Mouse (Mus musculus): ENCODE data around the gene Cep57l1. TPM values are rescaled to one million over a fixed set of nuclear protein-coding genes. Genes with fewer than 3 reads are reported as not detected.

Cep57l1 gene
- 6.3 and 7.0 TPM in 2 replicates for polyA plus RNA-seq (2015; fragmentation: Nextera tagmentation; extraction: Ambion mirVana)

DNA sequence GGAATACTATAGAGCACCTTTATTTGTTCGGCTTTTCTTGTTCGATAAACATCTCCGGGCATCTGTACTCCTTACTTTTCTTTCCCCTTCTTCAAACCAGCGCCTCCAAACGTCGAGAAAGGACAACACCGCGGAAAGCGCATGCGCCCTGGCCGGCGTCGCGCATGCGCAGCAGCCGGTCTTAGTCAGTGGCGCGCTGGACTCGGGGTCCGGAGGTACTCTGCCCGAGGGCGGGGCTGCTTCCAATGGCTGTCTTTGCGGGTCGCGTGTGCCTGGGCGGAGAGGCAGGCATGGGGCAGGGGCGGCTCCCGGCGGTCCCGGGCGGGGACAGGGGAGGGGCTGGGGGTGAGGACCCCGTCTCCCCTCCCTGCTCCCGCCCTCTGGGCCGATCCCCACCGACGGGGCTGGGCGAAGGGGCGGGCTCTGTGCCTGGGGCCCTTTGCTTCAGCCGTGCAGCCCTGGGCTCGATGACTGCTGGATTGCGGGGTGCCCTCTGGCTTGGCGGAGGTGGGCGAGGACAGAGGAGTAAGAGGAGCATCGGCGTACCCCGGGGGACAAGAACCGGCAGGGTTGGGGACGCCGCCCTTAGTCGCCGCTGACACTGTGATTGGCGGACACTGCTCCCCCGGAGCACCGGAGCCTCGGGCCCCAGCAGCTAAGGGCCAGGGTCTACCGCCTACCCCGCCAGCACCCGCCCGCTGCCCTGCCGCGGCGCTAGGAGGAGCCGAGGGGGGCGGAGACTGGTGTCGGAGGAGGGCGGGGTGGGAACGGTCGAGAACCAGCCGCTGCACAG is at the start of gene Cep57l1, which contains the start of gene Sesn1:
Gene Cep57l1, minus strand, starts transcription at position 101 of the 793 bp plus-strand sequence.
Gene Sesn1, plus strand, starts transcription at position 165 of the 793 bp plus-strand sequence.
- peak within 1 kb of the TSS; percentile 72 for H3K4me3 ChIP-seq (ENCODE audit: low read depth, low read length)
- H3K36me3 ChIP-seq (replicated peaks; ENCODE audit: insufficient read depth, low read length): no peaks in the 10 kb centered on the region
- no peaks in the 10 kb centered on the region for H3K27me3 ChIP-seq (ENCODE audit: insufficient read depth, low read length)
- DNase-seq (peak; percentile 93), ATAC-seq (peak; percentile 89)
- H3K27ac ChIP-seq (ENCODE audit: low read depth): peak within 1 kb of the TSS; percentile 96
- H3K9ac ChIP-seq (replicated peaks): peak within 1 kb of the TSS; percentile 74
- under 1% methylated on average over 69 of the region's 69 CpGs for WGBS (ENCODE audit: insufficient replicate concordance)
- H3K4me1 ChIP-seq (ENCODE audit: insufficient read depth): peaks cover 30% of the 10 kb centered on the region
- H3K4me2 ChIP-seq (ENCODE audit: low read depth, low read length): peak within 1 kb of the TSS; percentile 88
- no peak; the same call in 1 of the 2 replicates for TF ChIP-seq EP300 (IDR thresholded peaks at IDR 0.05; ENCODE audit: low read depth)
- TF ChIP-seq CTCF (IDR thresholded peaks at IDR 0.05; ENCODE audit: low read depth): peak; percentile 25; the same call in 1 of the 2 replicates
- no peaks in the 10 kb centered on the region for H3K9me3 ChIP-seq (ENCODE audit: low read length)

DNA sequence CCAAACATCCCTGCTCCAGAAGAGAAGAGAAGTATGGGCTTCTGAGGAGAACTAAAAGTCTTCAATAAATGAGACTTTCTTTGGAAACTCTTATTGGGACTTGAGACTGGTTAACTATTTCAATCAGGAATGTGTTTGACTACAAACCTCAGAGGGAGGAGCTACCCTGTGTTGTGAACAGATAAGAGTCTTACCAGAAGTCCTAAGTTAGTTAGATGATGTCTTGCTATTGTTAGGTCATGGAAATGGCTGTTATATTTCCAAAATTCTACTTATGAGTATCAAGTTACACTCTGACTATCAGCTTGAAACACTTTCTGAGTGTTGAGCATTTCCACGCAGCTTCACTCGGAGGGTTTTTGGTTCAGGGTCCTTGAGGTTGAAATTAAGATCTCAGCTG is 39.0 kb upstream of the Cep57l1 start:
- WGBS (ENCODE audit: insufficient replicate concordance): 65% methylated on average over 2 of the region's 2 CpGs
- ATAC-seq (no peak), DNase-seq (no peak)
- H3K4me2 ChIP-seq (ENCODE audit: low read depth, low read length): no peak overlapping the region
- peaks cover 2% of the 10 kb centered on the region; the same call in 1 of the 2 replicates for H3K36me3 ChIP-seq (replicated peaks; ENCODE audit: insufficient read depth, low read length)
- H3K27ac ChIP-seq (ENCODE audit: low read depth): no peak overlapping the region
- no peaks in the 10 kb centered on the region for H3K9me3 ChIP-seq (ENCODE audit: low read length)
- TF ChIP-seq CTCF (IDR thresholded peaks at IDR 0.05; ENCODE audit: low read depth) (no peak), EP300 (IDR thresholded peaks at IDR 0.05; ENCODE audit: low read depth) (no peak)
- H3K4me3 ChIP-seq (ENCODE audit: low read depth, low read length): no peak overlapping the region
- no peaks in the 10 kb centered on the region for H3K4me1 ChIP-seq (ENCODE audit: insufficient read depth)
- H3K9ac ChIP-seq (replicated peaks): no peak overlapping the region
- no peaks in the 10 kb centered on the region for H3K27me3 ChIP-seq (ENCODE audit: insufficient read depth, low read length)

DNA sequence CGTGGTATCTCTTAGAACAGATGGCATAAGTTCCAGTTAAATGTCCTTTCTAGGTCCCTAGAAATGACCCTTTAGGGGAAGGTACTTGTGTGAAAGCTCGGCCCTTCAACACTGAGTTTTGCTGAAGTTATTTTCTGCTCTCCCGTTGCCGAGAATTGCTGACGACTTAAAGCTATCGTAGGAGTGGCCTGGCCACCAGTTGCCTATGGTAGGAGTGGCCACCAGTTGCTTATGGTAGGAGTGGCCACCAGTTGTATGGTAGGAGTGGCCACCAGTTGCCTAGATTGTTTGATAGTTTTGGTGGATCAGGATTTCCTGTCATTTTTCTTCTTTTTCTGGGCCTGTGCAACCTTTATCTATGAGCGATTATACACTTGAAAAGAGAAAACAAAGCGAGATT is 38.1 kb upstream of the Cep57l1 start:
- H3K4me2 ChIP-seq (ENCODE audit: low read depth, low read length): no peak overlapping the region
- no peak overlapping the region for H3K4me3 ChIP-seq (ENCODE audit: low read depth, low read length)
- no peaks in the 10 kb centered on the region for H3K9me3 ChIP-seq (ENCODE audit: low read length)
- ATAC-seq (no peak), DNase-seq (no peak)
- no peak overlapping the region for H3K27ac ChIP-seq (ENCODE audit: low read depth)
- 86% methylated on average over 8 of the region's 8 CpGs for WGBS (ENCODE audit: insufficient replicate concordance)
- no peak for TF ChIP-seq CTCF (IDR thresholded peaks at IDR 0.05; ENCODE audit: low read depth)
- TF ChIP-seq EP300 (IDR thresholded peaks at IDR 0.05; ENCODE audit: low read depth): no peak
- no peaks in the 10 kb centered on the region for H3K4me1 ChIP-seq (ENCODE audit: insufficient read depth)
- H3K27me3 ChIP-seq (ENCODE audit: insufficient read depth, low read length): no peaks in the 10 kb centered on the region
- peaks cover 2% of the 10 kb centered on the region; the same call in 1 of the 2 replicates for H3K36me3 ChIP-seq (replicated peaks; ENCODE audit: insufficient read depth, low read length)
- no peak overlapping the region for H3K9ac ChIP-seq (replicated peaks)

DNA sequence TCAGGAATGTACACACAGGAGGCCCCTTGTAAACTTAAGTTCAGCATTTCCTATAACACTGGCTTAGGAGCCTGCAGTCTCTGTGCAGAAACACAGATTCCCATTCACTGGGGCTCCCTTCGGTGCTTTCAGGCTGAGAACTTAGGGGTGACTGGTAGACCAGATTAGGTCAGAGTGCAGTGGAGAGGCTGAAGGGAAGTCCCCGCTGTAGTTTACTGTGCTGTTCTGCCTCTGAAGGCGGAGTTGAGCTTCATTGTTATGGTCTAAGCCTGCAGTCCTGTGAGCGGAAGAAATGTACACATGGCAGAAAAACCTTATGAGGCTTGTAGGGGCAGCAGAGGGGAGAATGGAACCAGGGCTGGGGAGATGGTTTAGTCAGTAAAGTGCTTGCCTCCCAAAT is 29.2 kb upstream of the Cep57l1 start:
- no peaks in the 10 kb centered on the region for H3K27me3 ChIP-seq (ENCODE audit: insufficient read depth, low read length)
- TF ChIP-seq EP300 (IDR thresholded peaks at IDR 0.05; ENCODE audit: low read depth): no peak
- no peak for TF ChIP-seq CTCF (IDR thresholded peaks at IDR 0.05; ENCODE audit: low read depth)
- no peak overlapping the region for H3K27ac ChIP-seq (ENCODE audit: low read depth)
- WGBS (ENCODE audit: insufficient replicate concordance): 71% methylated on average over 4 of the region's 4 CpGs
- no peaks in the 10 kb centered on the region for H3K9me3 ChIP-seq (ENCODE audit: low read length)
- DNase-seq: no peak
- ATAC-seq: no peak
- H3K4me1 ChIP-seq (ENCODE audit: insufficient read depth): no peaks in the 10 kb centered on the region; the same call in 1 of the 2 replicates
- no peak overlapping the region for H3K4me2 ChIP-seq (ENCODE audit: low read depth, low read length)
- no peak overlapping the region for H3K4me3 ChIP-seq (ENCODE audit: low read depth, low read length)
- no peaks in the 10 kb centered on the region; the same call in 1 of the 2 replicates for H3K36me3 ChIP-seq (replicated peaks; ENCODE audit: insufficient read depth, low read length)
- H3K9ac ChIP-seq (replicated peaks): no peak overlapping the region

DNA sequence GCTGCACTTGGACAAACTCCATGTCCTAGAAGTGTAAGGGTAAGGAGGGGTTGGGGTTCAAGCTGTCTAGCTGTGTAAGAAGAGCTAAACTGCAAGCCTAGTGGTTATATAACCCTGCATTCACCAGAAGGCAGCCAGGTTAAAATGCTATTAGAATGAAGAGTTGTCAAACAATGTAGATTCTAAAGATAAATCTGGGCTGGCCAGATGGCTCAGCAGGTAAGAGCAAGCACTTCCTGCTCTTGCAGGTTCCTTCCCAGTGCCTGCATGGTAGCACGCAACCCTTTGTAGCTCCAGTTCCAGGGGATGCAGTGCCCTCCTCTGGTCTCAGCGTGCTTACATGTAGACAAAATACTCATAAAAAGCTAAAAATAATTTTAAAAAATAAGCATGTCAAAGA is 24.5 kb upstream of the Cep57l1 start:
- Histone ChIP-seq H3K9me3 (ENCODE audit: low read length) (no peaks in the 10 kb centered on the region), H3K36me3 (replicated peaks; ENCODE audit: insufficient read depth, low read length) (no peaks in the 10 kb centered on the region), H3K4me2 (ENCODE audit: low read depth, low read length) (no peak overlapping the region), H3K4me1 (ENCODE audit: insufficient read depth) (no peaks in the 10 kb centered on the region; the same call in 1 of the 2 replicates), H3K27me3 (ENCODE audit: insufficient read depth, low read length) (no peaks in the 10 kb centered on the region), H3K9ac (replicated peaks) (no peak overlapping the region), H3K4me3 (ENCODE audit: low read depth, low read length) (no peak overlapping the region), H3K27ac (ENCODE audit: low read depth) (no peak overlapping the region)
- no peak for ATAC-seq
- 90% methylated on average over 2 of the region's 2 CpGs for WGBS (ENCODE audit: insufficient replicate concordance)
- TF ChIP-seq EP300 (IDR thresholded peaks at IDR 0.05; ENCODE audit: low read depth): no peak
- no peak for TF ChIP-seq CTCF (IDR thresholded peaks at IDR 0.05; ENCODE audit: low read depth)
- no peak for DNase-seq

DNA sequence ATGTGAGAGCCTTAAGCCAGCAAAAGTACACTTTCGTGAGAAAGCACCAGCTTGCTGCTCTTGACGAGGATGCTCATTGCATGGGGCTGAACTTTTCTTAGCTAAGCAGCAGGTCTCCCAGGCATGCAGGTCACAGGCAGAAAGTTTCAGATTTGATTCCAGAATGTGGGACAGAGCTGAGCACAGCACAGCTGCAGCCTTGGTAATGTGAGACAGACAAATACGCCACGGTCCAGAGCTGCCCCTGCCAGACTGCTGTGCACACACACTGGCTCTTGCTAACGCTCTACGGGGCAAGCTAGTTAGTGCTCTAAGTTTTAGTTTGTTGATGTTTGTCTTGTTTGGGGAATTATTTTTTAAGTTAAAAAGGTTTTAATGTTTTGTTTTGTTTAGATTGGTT is 22.5 kb upstream of the Cep57l1 start:
- Histone ChIP-seq H3K27me3 (ENCODE audit: insufficient read depth, low read length) (no peaks in the 10 kb centered on the region), H3K27ac (ENCODE audit: low read depth) (no peak overlapping the region), H3K9me3 (ENCODE audit: low read length) (no peaks in the 10 kb centered on the region), H3K4me1 (ENCODE audit: insufficient read depth) (peaks cover 2% of the 10 kb centered on the region; the same call in 1 of the 2 replicates), H3K9ac (replicated peaks) (no peak overlapping the region), H3K4me2 (ENCODE audit: low read depth, low read length) (no peak overlapping the region), H3K4me3 (ENCODE audit: low read depth, low read length) (no peak overlapping the region), H3K36me3 (replicated peaks; ENCODE audit: insufficient read depth, low read length) (no peaks in the 10 kb centered on the region)
- WGBS (ENCODE audit: insufficient replicate concordance): 72% methylated on average over 6 of the region's 6 CpGs
- no peak for TF ChIP-seq EP300 (IDR thresholded peaks at IDR 0.05; ENCODE audit: low read depth)
- TF ChIP-seq CTCF (IDR thresholded peaks at IDR 0.05; ENCODE audit: low read depth): no peak
- DNase-seq (no peak), ATAC-seq (no peak)
